8 mouse cellular contexts compared by ENCODE assay signal in the genomic region with DNA sequence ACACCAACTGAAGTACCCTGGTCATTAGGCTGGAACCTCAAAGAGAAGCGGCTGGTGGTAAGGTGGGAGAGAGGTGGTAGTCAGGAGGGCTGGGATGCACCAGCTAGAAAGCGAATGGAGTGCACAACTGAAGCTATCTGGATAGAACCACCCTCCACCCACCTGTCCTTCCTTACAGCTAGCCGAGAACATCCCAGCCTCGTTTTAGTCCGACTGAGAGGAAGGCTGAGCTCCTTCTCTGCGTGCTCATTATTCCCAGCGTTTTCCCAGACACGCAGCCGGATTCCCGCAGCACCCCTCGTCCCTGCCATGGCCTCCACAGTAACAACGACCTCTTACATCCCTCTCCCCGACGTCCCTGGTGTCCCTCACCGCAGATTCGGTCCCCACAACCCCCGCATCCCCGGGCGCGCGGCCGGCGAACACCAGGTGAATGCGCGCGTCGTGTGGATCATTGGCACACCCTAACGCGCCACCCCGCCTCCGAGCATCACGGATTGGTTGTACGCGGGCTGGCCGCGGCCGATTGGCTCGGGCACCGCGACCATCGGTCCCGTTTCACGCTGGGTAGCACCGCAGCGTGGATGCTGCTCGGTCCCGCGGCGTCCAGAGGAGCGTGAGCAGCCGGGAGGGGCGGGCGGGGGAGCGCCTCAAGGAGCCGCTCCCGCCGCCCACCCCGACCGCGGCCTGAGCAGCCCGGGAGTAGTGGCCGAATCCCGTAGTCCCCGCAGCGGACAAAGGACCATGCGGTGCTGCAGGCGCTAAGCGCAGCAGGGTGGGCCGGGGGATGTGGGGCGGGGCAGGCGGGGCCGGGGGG. TPM values are rescaled to one million over a fixed set of nuclear protein-coding genes. Genes with fewer than 3 reads are reported as not detected.
DNase-seq lines count a peak whose midpoint lies in the region; ATAC-seq lines count a peak whose summit lies in the region.

B4galnt4 (plus strand) TSS at position 679 of the 817 bp plus-strand sequence.

- no peak for ATAC-seq in erythroblast, adult 5-6 weeks (replicated peaks; ENCODE audit: low FRiP score, poor library complexity, severe bottlenecking)
- peak; percentile 40 for ATAC-seq in common myeloid progenitor, adult 5-6 weeks (replicated peaks; ENCODE audit: low read depth, poor library complexity, severe bottlenecking)

- H3K27me3 ChIP-seq in erythroblast, embryonic 14.5 days (ENCODE audit: control insufficient read depth): peaks cover 76% of the 10 kb centered on the region

- peak within 1 kb of the TSS; percentile 31 for H3K4me3 ChIP-seq in erythroblast, embryonic 14.5 days (replicated peaks)

- peaks cover 2% of the 10 kb centered on the region for H3K9me3 ChIP-seq in erythroblast, embryonic 14.5 days (ENCODE audit: control insufficient read depth, low read length)

- no peaks in the 10 kb centered on the region for H3K36me3 ChIP-seq in erythroblast, embryonic 14.5 days (ENCODE audit: control insufficient read depth)

- peaks cover 22% of the 10 kb centered on the region for H3K4me1 ChIP-seq in erythroblast, embryonic 14.5 days (ENCODE audit: control insufficient read depth)

- peak; percentile 56 for DNase-seq in gastrocnemius, postnatal 10 days
- DNase-seq in induced T-regulatory cell, adult 2 months (ENCODE audit: low read depth): peak; percentile 88
- DNase-seq in left cerebral cortex, adult 9 months (ENCODE audit: low spot score in 2 of 2): peak; percentile 84 to 93
- peak; percentile 56 to 71 for DNase-seq in lung, postnatal 4 days
- peak; percentile 96 to 97 for DNase-seq in right cerebral cortex, postnatal 10 days (ENCODE audit: low spot score in 2 of 2)

RNA-seq across cellular contexts. Expression of gene B4galnt4, which starts in this region (rescaled TPM):
- 0.03 and 0.15 TPM in 2 replicates for polyA plus RNA-seq in erythroblast, embryonic 14.5 days (2012)
- total RNA-seq in erythroblast, adult 5-6 weeks (2015; ENCODE audit: low replicate concordance): 0.84 TPM in 1 of 2 replicates, not detected in the other
- not detected in 2 replicates for total RNA-seq in erythroblast, adult 5-6 weeks (2017; ENCODE audit: low replicate concordance)
- total RNA-seq in common myeloid progenitor, adult 5-6 weeks (2017): 0.19 and 0.82 TPM in 2 replicates
- total RNA-seq in gastrocnemius, postnatal 10 days (2021): under 1 TPM; 0.11 to 0.38 TPM

Comparison
In these comparisons a context has a peak if more than half of its experiments do, and no peak if none do; other contexts are left out.
1. Peak in ATAC-seq in common myeloid progenitor, adult 5-6 weeks; RNA of the gene not detected or under 1 TPM.
2. Peak in DNase-seq in gastrocnemius, postnatal 10 days; RNA of the gene not detected or under 1 TPM.